Mouse (Mus musculus): Measurements from ENCODE around the gene Lrp10. TPM values are rescaled to one million over a fixed set of nuclear protein-coding genes. Genes with fewer than 3 reads are reported as not detected.

Gene Lrp10
- polyA plus RNA-seq (2012; rRNA removed), result 183 and 195 TPM in 2 replicates

DNA sequence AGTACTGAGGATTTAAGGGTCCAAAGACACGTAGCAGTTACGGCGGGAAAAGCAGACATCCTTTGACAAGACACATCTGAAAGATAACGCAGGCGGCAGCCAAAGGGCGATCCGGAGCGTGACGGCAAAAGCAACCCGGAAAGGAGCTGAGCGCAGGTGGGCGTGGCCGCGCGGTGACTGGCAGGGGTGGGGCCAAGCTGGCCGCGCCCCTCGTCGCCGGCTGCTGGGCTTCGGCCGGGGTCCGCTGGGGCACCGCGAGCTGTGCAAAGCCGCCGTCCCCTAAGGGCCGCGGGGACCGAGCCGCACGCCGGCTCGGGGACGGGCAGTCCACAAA, at the start of gene Lrp10:
Lrp10 (plus strand) TSS at position 179 of the 334 bp plus-strand sequence.

DNA sequence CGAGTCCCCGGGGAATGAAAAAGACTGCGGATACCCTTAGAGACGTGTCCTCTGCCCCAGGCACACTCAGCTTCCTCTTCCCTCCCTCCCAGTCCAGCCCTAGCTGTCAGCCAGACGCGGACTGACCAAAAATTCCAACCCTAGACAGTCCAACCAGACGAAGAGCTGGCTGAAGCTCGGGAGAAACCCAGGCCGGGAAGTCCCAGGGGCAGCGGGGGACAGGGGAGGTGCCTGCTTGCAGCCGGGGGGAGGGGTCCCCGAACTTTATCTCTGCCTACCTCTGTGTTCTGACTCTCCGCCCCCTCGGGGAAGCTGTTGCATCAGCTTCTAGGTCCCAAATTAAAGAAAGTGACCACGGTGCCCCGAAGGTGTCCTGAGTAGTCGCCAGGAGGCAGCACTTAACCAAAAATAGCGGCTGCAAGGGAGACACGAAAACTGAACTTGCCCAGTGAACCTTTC, 46.3 kb upstream of the Lrp10 start, which contains the start of gene Slc7a7:
Slc7a7 (minus strand) TSS at position 158 of the 459 bp plus-strand sequence.

DNA sequence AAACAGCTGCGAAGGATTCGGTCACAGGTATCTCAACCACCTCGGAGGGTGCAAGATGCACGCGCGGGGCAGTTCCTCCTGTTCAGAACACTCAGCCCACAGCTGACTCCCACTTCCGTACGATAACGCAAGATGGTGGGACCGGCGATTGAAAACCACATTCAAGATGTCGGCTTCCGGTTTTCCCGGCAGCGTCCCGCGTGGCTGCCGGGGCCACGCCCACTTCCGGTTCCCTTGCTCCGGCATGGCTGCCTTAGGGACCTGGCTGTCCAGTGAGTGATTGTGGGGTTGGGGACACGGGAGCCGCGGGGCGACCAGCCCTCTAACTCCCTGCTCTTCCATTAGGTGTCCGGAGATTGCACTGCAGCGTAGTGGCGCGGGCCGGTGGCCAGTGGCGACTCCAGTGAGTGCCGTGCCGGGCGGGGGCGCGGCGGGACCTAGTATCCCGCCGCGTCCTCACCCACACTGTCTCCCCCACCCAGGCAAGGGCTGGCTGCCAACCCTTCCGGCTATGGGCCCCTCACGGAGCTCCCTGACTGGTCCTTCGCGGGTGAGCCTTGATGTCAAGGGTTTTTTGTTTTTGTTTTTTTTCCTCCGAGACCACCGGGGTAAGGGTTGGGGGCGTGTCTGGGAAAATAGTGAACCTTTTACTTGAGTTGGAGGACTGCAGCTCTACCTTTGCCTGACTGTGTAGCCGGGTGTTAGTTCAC, 37.1 kb upstream of the Lrp10 start, which contains the start of gene Mrpl52:
Mrpl52 (plus strand) TSS at position 221 of the 710 bp plus-strand sequence.

DNA sequence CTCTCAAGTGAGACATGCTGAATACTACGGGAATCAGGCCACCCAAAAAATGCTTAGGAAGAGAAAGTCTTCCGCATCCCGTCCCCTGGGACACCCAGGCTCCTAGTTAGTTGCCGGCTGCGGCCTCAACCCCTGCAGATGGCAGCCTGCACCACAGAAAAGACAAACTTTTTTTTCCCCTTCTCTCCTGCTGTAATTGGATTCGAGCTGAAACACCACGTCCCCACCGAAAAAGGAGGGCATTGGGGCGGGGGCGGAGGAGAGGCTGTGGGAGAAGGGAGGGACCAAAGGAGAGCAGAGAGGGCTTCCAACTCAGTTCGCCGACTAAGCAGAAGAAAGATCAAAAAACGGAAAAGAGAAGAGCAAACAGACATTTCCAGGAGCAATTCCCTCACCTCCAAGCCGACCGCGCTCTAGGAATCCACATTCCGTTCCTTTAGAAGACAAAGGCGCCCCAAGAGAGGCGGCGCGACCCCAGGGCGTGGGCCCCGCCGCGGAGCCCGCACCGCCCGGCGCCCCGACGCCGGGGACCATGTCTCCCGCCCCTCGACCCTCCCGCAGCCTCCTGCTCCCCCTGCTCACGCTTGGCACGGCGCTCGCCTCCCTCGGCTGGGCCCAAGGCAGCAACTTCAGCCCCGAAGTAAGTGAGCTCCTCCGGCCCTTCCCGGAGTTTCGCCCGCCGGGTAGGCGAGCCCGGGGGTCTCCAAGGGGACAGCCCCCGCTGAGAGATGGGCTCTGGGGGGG, 32.4 kb upstream of the Lrp10 start, which contains the start of gene Mmp14:
Mmp14 (plus strand) TSS at position 279 of the 744 bp plus-strand sequence.

DNA sequence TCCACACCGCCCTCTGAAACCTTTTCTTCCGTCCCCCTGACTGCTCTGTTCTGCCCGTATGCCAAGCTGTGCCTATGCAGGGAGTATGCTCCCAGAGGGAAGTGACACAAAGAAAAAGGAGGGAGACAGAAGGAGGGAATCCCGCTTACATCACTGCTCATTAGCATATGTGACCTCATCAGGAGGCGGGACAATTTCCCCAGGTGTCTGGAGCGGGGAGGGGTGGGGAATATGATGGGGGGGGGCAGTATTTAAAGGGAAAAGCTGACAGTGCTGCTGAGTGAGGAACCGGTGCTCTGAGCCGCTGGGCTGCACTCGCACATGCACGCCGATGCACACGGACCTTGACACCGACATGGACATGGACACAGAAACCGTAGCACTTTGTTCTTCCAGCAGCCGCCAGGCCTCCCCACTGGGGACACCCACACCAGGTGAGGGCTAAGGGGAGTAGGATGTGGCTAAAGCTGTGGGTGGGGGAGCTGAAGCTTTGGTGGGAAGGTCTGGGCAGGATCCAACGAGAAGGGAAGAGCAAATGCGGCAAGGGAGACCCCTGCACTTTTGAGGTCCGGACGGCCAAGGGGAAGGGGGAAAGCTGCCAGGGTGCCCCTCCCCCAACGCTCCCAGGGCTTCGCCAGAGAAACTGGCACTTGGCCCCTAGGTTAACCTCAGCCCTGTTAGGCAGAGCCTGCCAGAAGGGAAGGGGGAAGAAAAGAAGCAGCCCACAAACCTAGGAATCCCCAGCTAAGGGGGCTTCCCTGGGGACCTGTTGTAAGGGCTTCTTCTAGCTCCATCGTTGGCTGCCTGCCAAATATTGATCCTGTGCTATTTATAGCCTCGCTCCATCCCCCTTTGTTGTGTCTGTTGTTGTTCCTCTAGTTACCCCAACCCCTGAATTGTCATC, 12.3 kb downstream of the Lrp10 start, which contains the start of gene Rem2:
Rem2 (plus strand) TSS at position 160 of the 904 bp plus-strand sequence.

Other genes starting within 250 kb of the Lrp10 start
- gene Dad1, start 210.0 kb upstream of the Lrp10 start, polyA plus RNA-seq (2012; rRNA removed), result 639 and 968 TPM in 2 replicates
- gene Abhd4, start 209.9 kb upstream of the Lrp10 start, polyA plus RNA-seq (2012; rRNA removed), result 131 and 187 TPM in 2 replicates
- gene Olfr49, start 179.2 kb upstream of the Lrp10 start, polyA plus RNA-seq (2012; rRNA removed), result not detected in 2 replicates
- gene Oxa1l, start 103.3 kb upstream of the Lrp10 start, polyA plus RNA-seq (2012; rRNA removed), result 241 and 250 TPM in 2 replicates
- 29.5 and 33.5 TPM in 2 replicates for gene Slc7a7, start 46.4 kb upstream of the Lrp10 start, polyA plus RNA-seq (2012; rRNA removed)
- 312 and 887 TPM in 2 replicates for gene Mrpl52, start 37.2 kb upstream of the Lrp10 start, polyA plus RNA-seq (2012; rRNA removed)
- gene Mmp14, start 32.5 kb upstream of the Lrp10 start, polyA plus RNA-seq (2012; rRNA removed), result 466 and 518 TPM in 2 replicates
- 5.3 and 7.4 TPM in 2 replicates for gene Rem2, start 12.0 kb downstream of the Lrp10 start, polyA plus RNA-seq (2012; rRNA removed)
- gene Prmt5, start 53.4 kb downstream of the Lrp10 start, polyA plus RNA-seq (2012; rRNA removed), result 26.2 and 38.4 TPM in 2 replicates
- 18.1 and 26.5 TPM in 2 replicates for gene Haus4, start 90.5 kb downstream of the Lrp10 start, polyA plus RNA-seq (2012; rRNA removed)
- 36.7 and 50.0 TPM in 2 replicates for gene Ajuba, start 113.4 kb downstream of the Lrp10 start, polyA plus RNA-seq (2012; rRNA removed)
- gene 4931414P19Rik, start 141.9 kb downstream of the Lrp10 start, polyA plus RNA-seq (2012; rRNA removed), result 6.8 and 9.0 TPM in 2 replicates
- 210 and 317 TPM in 2 replicates for gene Psmb5, start 153.9 kb downstream of the Lrp10 start, polyA plus RNA-seq (2012; rRNA removed)
- gene Psmb11, start 157.3 kb downstream of the Lrp10 start, polyA plus RNA-seq (2012; rRNA removed), result 0.20 and 0.33 TPM in 2 replicates
- not detected in 2 replicates for gene Gm17606, start 176.8 kb downstream of the Lrp10 start, polyA plus RNA-seq (2012; rRNA removed)
- 16.8 and 16.9 TPM in 2 replicates for gene Cdh24, start 177.2 kb downstream of the Lrp10 start, polyA plus RNA-seq (2012; rRNA removed)
- 72.7 and 96.5 TPM in 2 replicates for gene 1700123O20Rik, start 222.1 kb downstream of the Lrp10 start, polyA plus RNA-seq (2012; rRNA removed)
- gene Acin1, start 222.8 kb downstream of the Lrp10 start, polyA plus RNA-seq (2012; rRNA removed), result 165 and 172 TPM in 2 replicates
- gene Gm29776, start 234.7 kb downstream of the Lrp10 start, polyA plus RNA-seq (2012; rRNA removed), result 0.26 and 0.71 TPM in 2 replicates
- gene Cebpe, start 248.0 kb downstream of the Lrp10 start, polyA plus RNA-seq (2012; rRNA removed), result 2.2 and 2.5 TPM in 2 replicates

All from ovary, adult 2 months (tissue).